Mouse (Mus musculus): ENCODE data around the gene Ucn3. TPM values are rescaled to one million over a fixed set of nuclear protein-coding genes. Genes with fewer than 3 reads are reported as not detected.

Gene Ucn3
- polyA plus RNA-seq, 2 experiments, result not detected

DNA sequence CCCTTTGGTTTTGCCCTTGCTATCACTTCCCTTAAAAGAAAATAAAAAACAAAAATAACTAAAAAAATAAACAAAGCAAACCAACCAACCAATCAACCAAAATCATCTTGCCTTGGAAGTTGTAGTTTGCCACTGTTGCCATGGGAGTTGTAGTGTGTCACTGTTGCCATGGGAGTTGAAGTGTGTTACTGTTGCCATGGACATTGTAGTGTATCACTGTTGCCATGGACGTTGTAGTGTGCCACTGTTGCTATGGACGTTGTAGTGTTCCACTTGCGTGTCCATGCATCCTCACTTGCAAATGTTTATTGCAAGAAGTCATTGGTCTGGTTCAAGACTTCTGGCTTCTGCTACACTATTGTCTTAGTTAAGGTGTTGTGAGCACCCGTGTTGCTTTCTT lies 2.1 kb upstream of the Ucn3 start:
- H3K4me2 ChIP-seq (ENCODE audit: low read depth), result no peak overlapping the region
- H3K36me3 ChIP-seq (replicated peaks; ENCODE audit: control insufficient read depth, insufficient read depth, low read depth), result no peaks in the 10 kb centered on the region
- WGBS (ENCODE audit: insufficient replicate concordance), result 54% methylated on average over 4 of the region's 4 CpGs
- H3K27me3 ChIP-seq (ENCODE audit: control insufficient read depth, insufficient read depth, low read length), result no peaks in the 10 kb centered on the region
- no peak overlapping the region for H3K4me3 ChIP-seq (ENCODE audit: insufficient read depth in 1 of 2, low read depth in 2 of 2, low read length in 2 of 2)
- H3K9ac ChIP-seq (replicated peaks), result no peak overlapping the region
- no peaks in the 10 kb centered on the region for H3K4me1 ChIP-seq (replicated peaks; ENCODE audit: control insufficient read depth in 2 of 2, insufficient read depth in 2 of 2, low read length in 1 of 2)
- DNase-seq (ENCODE audit: low read depth in 3 of 3, low spot score in 3 of 3) (no peak), ATAC-seq (ENCODE audit: insufficient read depth) (no peak)
- no peaks in the 10 kb centered on the region for H3K9me3 ChIP-seq (ENCODE audit: control insufficient read depth, low read length)
- H3K27ac ChIP-seq, result no peak overlapping the region
- TF ChIP-seq CTCF (IDR thresholded peaks at IDR 0.05; ENCODE audit: low read depth) (no peak), EP300 (IDR thresholded peaks at IDR 0.05; ENCODE audit: low read depth) (no peak)

DNA sequence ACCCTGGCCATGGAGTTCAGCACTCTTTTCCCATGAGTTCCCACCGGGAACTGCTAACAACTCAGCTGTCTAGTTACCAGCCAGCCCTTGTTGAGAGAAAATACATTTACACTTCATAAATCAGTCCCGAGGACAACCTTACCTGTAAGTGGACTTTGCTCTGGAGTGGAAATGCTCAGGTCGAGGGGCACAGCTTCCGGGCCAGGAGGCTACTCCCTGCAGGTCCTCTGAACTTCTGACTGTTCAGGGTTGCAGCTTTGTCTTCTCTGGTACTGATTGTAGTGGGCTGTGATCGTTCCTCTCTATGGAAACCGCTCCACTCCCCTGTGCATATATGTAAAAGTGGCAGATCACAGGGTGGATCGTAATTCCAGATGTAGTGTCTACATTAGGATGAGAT lies 450 bp downstream of the Ucn3 start:
- H3K4me3 ChIP-seq (ENCODE audit: insufficient read depth in 1 of 2, low read depth in 2 of 2, low read length in 2 of 2), result no peak overlapping the region
- WGBS (ENCODE audit: insufficient replicate concordance), result 50% methylated on average over 7 of the region's 7 CpGs

DNA sequence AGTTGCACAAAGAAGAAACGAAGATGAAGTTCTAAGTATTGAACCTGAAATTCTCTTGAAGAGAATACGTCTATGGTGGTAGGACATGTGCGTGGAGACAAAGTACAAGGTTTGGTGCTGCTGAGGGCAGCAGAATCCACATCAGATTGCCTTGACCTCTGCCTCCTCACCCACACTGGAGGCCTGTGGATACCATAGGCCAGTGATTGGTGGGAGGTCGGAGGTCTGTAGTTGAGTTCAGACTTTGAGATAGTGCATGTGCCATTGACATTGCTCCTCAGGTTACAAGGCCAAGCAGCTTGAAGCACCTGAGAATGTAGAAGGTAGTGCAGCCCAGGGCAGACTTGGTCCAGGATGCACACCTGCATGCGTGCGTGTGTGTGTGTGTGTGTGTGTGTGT lies 19.1 kb downstream of the Ucn3 start:
- H3K4me2 ChIP-seq (ENCODE audit: low read depth), result no peak overlapping the region

More for the DNA sequence above, 450 bp downstream of the Ucn3 start:
- H3K27me3 ChIP-seq (ENCODE audit: control insufficient read depth, insufficient read depth, low read length), result no peaks in the 10 kb centered on the region
- H3K9ac ChIP-seq (replicated peaks), result no peak overlapping the region
- DNase-seq (ENCODE audit: low read depth in 3 of 3, low spot score in 3 of 3) (no peak), ATAC-seq (ENCODE audit: insufficient read depth) (no peak)
- H3K4me1 ChIP-seq (replicated peaks; ENCODE audit: control insufficient read depth in 2 of 2, insufficient read depth in 2 of 2, low read length in 1 of 2), result no peaks in the 10 kb centered on the region
- no peaks in the 10 kb centered on the region for H3K9me3 ChIP-seq (ENCODE audit: control insufficient read depth, low read length)
- H3K36me3 ChIP-seq (replicated peaks; ENCODE audit: control insufficient read depth, insufficient read depth, low read depth), result no peaks in the 10 kb centered on the region
- no peak overlapping the region for H3K27ac ChIP-seq
- H3K4me2 ChIP-seq (ENCODE audit: low read depth), result no peak overlapping the region
- TF ChIP-seq EP300 (IDR thresholded peaks at IDR 0.05; ENCODE audit: low read depth), result no peak
- no peak for TF ChIP-seq CTCF (IDR thresholded peaks at IDR 0.05; ENCODE audit: low read depth)

DNA sequence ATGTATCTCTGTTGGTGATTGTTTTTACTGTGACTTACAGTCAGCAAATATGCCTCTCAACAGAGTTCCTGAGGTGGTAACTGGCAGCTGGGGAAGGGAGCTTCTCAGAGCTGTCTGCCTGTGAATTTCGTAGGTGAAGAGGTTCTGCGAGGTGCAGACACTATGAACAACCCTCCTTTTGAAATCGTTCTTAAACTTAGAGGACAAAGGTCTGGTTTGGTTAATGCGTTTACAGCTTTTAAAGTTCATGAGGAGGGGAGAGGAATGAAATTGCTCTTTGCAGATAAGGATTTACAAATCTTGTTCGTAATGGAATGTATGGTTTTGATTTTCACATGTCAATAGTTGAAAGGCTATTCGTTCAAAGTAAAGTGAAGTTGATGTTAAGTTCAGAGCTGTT lies 19.5 kb downstream of the Ucn3 start:
- Histone ChIP-seq H3K9me3 (ENCODE audit: control insufficient read depth, low read length) (no peaks in the 10 kb centered on the region), H3K27ac (no peak overlapping the region), H3K9ac (replicated peaks) (no peak overlapping the region), H3K4me1 (replicated peaks; ENCODE audit: control insufficient read depth in 2 of 2, insufficient read depth in 2 of 2, low read length in 1 of 2) (no peaks in the 10 kb centered on the region), H3K27me3 (ENCODE audit: control insufficient read depth, insufficient read depth, low read length) (no peaks in the 10 kb centered on the region), H3K4me2 (ENCODE audit: low read depth) (no peak overlapping the region), H3K4me3 (ENCODE audit: insufficient read depth in 1 of 2, low read depth in 2 of 2, low read length in 2 of 2) (no peak overlapping the region), H3K36me3 (replicated peaks; ENCODE audit: control insufficient read depth, insufficient read depth, low read depth) (no peaks in the 10 kb centered on the region)
- DNase-seq (ENCODE audit: low read depth in 3 of 3, low spot score in 3 of 3) (no peak), ATAC-seq (ENCODE audit: insufficient read depth) (no peak)
- no peak for TF ChIP-seq EP300 (IDR thresholded peaks at IDR 0.05; ENCODE audit: low read depth)
- TF ChIP-seq CTCF (IDR thresholded peaks at IDR 0.05; ENCODE audit: low read depth), result no peak
- 53% methylated on average over 6 of the region's 6 CpGs for WGBS (ENCODE audit: insufficient replicate concordance)

More for the DNA sequence above, 19.1 kb downstream of the Ucn3 start:
- no peak overlapping the region for H3K9ac ChIP-seq (replicated peaks)
- H3K27ac ChIP-seq, result no peak overlapping the region
- no peaks in the 10 kb centered on the region for H3K27me3 ChIP-seq (ENCODE audit: control insufficient read depth, insufficient read depth, low read length)
- ATAC-seq (ENCODE audit: insufficient read depth) (no peak), DNase-seq (ENCODE audit: low read depth in 3 of 3, low spot score in 3 of 3) (no peak)
- no peaks in the 10 kb centered on the region for H3K9me3 ChIP-seq (ENCODE audit: control insufficient read depth, low read length)
- 63% methylated on average over 6 of the region's 6 CpGs for WGBS (ENCODE audit: insufficient replicate concordance)
- no peak overlapping the region for H3K4me3 ChIP-seq (ENCODE audit: insufficient read depth in 1 of 2, low read depth in 2 of 2, low read length in 2 of 2)
- TF ChIP-seq EP300 (IDR thresholded peaks at IDR 0.05; ENCODE audit: low read depth) (no peak), CTCF (IDR thresholded peaks at IDR 0.05; ENCODE audit: low read depth) (no peak)
- H3K4me1 ChIP-seq (replicated peaks; ENCODE audit: control insufficient read depth in 2 of 2, insufficient read depth in 2 of 2, low read length in 1 of 2), result no peaks in the 10 kb centered on the region
- no peaks in the 10 kb centered on the region for H3K36me3 ChIP-seq (replicated peaks; ENCODE audit: control insufficient read depth, insufficient read depth, low read depth)

DNA sequence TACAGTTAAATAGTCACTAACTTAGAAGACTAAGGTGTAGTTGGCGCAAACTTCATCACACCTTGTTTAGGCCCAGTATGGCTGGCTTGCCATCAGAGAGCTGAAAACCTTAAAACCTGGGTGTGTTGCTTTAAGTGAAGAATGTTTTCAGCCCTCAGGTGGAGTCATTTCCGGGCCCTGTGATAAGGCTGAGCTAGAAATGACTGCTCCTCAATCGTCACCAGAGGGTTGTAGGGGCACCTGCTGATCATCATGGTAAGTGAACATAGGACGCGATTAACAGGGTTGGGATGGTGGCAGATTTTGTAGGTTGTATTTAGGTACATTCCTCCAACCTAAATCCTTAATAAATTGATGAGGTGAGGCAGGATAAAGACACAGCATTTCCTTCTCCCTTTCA lies 20.7 kb downstream of the Ucn3 start:
- H3K4me1 ChIP-seq (replicated peaks; ENCODE audit: control insufficient read depth in 2 of 2, insufficient read depth in 2 of 2, low read length in 1 of 2), result no peaks in the 10 kb centered on the region

More for the DNA sequence above, 20.7 kb downstream of the Ucn3 start:
- no peaks in the 10 kb centered on the region for H3K36me3 ChIP-seq (replicated peaks; ENCODE audit: control insufficient read depth, insufficient read depth, low read depth)
- no peak overlapping the region for H3K27ac ChIP-seq
- 62% methylated on average over 5 of the region's 5 CpGs for WGBS (ENCODE audit: insufficient replicate concordance)
- DNase-seq (ENCODE audit: low read depth in 3 of 3, low spot score in 3 of 3), result no peak
- TF ChIP-seq CTCF (IDR thresholded peaks at IDR 0.05; ENCODE audit: low read depth), result no peak
- TF ChIP-seq EP300 (IDR thresholded peaks at IDR 0.05; ENCODE audit: low read depth), result no peak
- H3K9me3 ChIP-seq (ENCODE audit: control insufficient read depth, low read length), result no peaks in the 10 kb centered on the region
- no peaks in the 10 kb centered on the region for H3K27me3 ChIP-seq (ENCODE audit: control insufficient read depth, insufficient read depth, low read length)
- no peak for ATAC-seq (ENCODE audit: insufficient read depth)
- H3K4me2 ChIP-seq (ENCODE audit: low read depth), result no peak overlapping the region
- H3K9ac ChIP-seq (replicated peaks), result no peak overlapping the region
- no peak overlapping the region for H3K4me3 ChIP-seq (ENCODE audit: insufficient read depth in 1 of 2, low read depth in 2 of 2, low read length in 2 of 2)
